Mouse (Mus musculus): ENCODE measurements around the gene Cd8a. TPM values are rescaled to one million over a fixed set of nuclear protein-coding genes. Genes with fewer than 3 reads are reported as not detected.

Gene Cd8a
- not detected for polyA plus RNA-seq (2015; fragmentation: Illumina TruSeq; extraction: RNeasy Lipid Tissue Mini Kit (QIAGEN cat#74804); ENCODE audit: insufficient read depth, low read depth, low replicate concordance)

GRCm38 (mm10) chr6:71373249-71373775 is at the start of gene Cd8a:
Gene Cd8a, plus strand, starts transcription at chr6:71373427.

Other genes starting within 250 kb of the Cd8a start
- 4.9 TPM for gene Thnsl2, start 229.0 kb upstream of the Cd8a start, polyA plus RNA-seq (2015; fragmentation: Illumina TruSeq; extraction: RNeasy Lipid Tissue Mini Kit (QIAGEN cat#74804); ENCODE audit: insufficient read depth, low read depth, low replicate concordance)
- not detected for gene Fabp1, start 173.6 kb upstream of the Cd8a start, polyA plus RNA-seq (2015; fragmentation: Illumina TruSeq; extraction: RNeasy Lipid Tissue Mini Kit (QIAGEN cat#74804); ENCODE audit: insufficient read depth, low read depth, low replicate concordance)
- gene Krcc1, start 101.8 kb upstream of the Cd8a start, polyA plus RNA-seq (2015; fragmentation: Illumina TruSeq; extraction: RNeasy Lipid Tissue Mini Kit (QIAGEN cat#74804); ENCODE audit: insufficient read depth, low read depth, low replicate concordance), result 9.7 TPM
- not detected for gene Smyd1, start 51.2 kb upstream of the Cd8a start, polyA plus RNA-seq (2015; fragmentation: Illumina TruSeq; extraction: RNeasy Lipid Tissue Mini Kit (QIAGEN cat#74804); ENCODE audit: insufficient read depth, low read depth, low replicate concordance)
- gene Cd8b1, start 50.6 kb upstream of the Cd8a start, polyA plus RNA-seq (2015; fragmentation: Illumina TruSeq; extraction: RNeasy Lipid Tissue Mini Kit (QIAGEN cat#74804); ENCODE audit: insufficient read depth, low read depth, low replicate concordance), result not detected
- gene Rmnd5a, start 67.2 kb downstream of the Cd8a start, polyA plus RNA-seq (2015; fragmentation: Illumina TruSeq; extraction: RNeasy Lipid Tissue Mini Kit (QIAGEN cat#74804); ENCODE audit: insufficient read depth, low read depth, low replicate concordance), result 11.4 TPM
- gene Rnf103, start 120.5 kb downstream of the Cd8a start, polyA plus RNA-seq (2015; fragmentation: Illumina TruSeq; extraction: RNeasy Lipid Tissue Mini Kit (QIAGEN cat#74804); ENCODE audit: insufficient read depth, low read depth, low replicate concordance), result 6.2 TPM
- gene Chmp3, start 170.4 kb downstream of the Cd8a start, polyA plus RNA-seq (2015; fragmentation: Illumina TruSeq; extraction: RNeasy Lipid Tissue Mini Kit (QIAGEN cat#74804); ENCODE audit: insufficient read depth, low read depth, low replicate concordance), result 22.5 TPM

Data from pancreas, adult 10 weeks (tissue).